Mouse (Mus musculus) activated CD4-positive, CD25-positive, alpha-beta regulatory T cell (primary cell): ENCODE data around the gene Sorbs1. TPM values are rescaled to one million over a fixed set of nuclear protein-coding genes. Genes with fewer than 3 reads are reported as not detected.

ENCODE experiments used
- polyA plus RNA-seq, 2 experiments: library from polyadenylated mRNA; unstranded; fragments of 100-300 nt; shearing (Covaris generic); gene quantifications; one replicate each; pipeline ENCODE4 v1.2.1; 2017

The Sorbs1 gene
- 10 to 100 TPM; 15.0 to 17.5 TPM for polyA plus RNA-seq

DNA sequence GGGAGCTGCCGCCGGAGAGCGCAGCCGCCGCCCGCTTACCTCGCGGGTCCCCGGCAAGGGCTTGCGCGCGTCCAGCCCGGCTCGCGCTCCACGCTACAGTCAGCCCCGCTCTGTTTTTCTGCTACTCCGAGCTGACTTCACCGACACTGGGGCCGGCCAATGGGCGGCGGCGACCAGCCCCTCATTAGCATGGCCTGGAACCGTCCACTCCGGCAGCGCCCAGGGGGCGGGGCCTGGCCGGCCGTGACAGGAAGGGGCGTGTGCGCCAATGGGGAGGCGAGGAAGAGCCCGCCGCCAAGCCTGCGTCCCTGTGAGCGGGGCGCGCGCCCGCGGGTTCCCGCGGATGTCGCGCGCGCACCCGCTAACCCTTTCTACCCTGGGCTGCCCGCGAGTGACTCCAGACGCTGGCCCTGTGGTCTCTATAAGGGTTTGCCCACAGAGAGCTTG, at the start of gene Sorbs1:
Sorbs1 (minus strand) TSS at position 148 of the 447 bp plus-strand sequence.

DNA sequence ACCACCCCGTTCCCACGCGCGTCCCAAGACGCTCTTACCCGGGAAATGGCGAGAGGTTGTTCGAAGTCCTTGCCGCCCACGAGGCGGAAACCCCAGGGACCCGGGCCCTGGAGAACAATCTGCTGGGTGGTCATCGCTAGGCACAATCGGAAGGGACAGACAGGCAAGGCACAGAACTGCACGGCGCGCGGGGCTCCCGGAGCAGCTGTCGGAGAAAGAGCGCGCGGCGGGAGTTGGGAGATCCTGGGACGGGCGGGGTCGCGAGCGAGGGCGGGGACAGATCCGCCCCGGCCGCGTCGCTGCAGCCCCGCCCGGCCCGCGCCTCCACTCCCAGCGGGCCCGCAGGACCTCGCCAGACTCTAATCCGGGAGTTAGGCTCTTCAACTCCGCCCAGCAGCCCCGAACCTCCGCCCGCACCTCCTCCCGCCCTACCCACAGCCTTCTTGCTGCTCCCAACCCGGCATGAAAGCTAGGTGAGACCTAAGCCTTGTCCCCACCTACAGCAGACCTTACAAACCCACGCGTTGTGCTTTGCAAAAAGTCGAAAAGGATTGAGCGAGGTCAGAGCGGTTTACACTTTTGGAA, 242.2 kb downstream of the Sorbs1 start, which contains the start of gene Pdlim1:
Pdlim1 (minus strand) TSS at position 535 of the 585 bp plus-strand sequence.

Other genes with a start within 250 kb of the Sorbs1 start
- 100 to 1,000 TPM; 153 to 246 TPM for gene Pdlim1, start 241.9 kb downstream of the Sorbs1 start, polyA plus RNA-seq
- 10 to 100 TPM; 38.4 to 73.7 TPM for gene Aldh18a1, start 74.7 kb upstream of the Sorbs1 start, polyA plus RNA-seq
- 10 to 100 TPM in 1 of 2 experiments, 1 to 10 TPM in 1; 9.4 to 11.4 TPM for gene Tctn3, start 98.5 kb upstream of the Sorbs1 start, polyA plus RNA-seq
- 10 to 100 TPM; 32.7 to 87.9 TPM for gene Entpd1, start 98.6 kb upstream of the Sorbs1 start, polyA plus RNA-seq
- 1 to 10 TPM in 1 of 2 experiments, under 1 TPM in 1; 0.52 to 2.1 TPM for gene Cc2d2b, start 235.0 kb upstream of the Sorbs1 start, polyA plus RNA-seq